Mouse (Mus musculus): ENCODE results near the gene Zdhhc18. TPM values are rescaled to one million over a fixed set of nuclear protein-coding genes. Genes with fewer than 3 reads are reported as not detected.
A peak's percentile ranks its signal among the peaks of the same experiment; 100 is the strongest.

Zdhhc18 gene
- total RNA-seq, 4 experiments from 2014 or later, result 33.8 to 57.7 (median 44.6) TPM

DNA sequence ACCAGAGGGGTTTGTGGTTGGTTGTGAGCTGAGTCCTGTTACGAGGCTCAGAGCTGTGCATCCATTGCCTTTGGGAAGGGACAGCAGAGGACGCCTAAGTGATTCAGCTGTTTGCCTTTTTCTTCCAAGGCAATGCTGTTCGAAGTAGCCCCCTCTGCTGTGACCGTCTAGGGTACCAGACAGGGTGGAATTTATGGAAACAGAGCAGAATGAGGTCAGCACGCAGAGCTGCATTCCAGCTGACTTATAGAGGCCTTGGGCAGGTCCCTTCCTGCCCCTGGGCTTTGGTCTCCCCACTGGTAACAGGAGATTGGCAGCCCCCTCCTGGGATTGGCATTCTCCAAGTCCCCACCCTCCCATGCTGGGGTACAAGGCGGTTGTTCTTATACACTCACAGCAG, 45.1 kb downstream of the Zdhhc18 start:
- DNase-seq (ENCODE audit: low spot score in 2 of 2), result no peak

DNA sequence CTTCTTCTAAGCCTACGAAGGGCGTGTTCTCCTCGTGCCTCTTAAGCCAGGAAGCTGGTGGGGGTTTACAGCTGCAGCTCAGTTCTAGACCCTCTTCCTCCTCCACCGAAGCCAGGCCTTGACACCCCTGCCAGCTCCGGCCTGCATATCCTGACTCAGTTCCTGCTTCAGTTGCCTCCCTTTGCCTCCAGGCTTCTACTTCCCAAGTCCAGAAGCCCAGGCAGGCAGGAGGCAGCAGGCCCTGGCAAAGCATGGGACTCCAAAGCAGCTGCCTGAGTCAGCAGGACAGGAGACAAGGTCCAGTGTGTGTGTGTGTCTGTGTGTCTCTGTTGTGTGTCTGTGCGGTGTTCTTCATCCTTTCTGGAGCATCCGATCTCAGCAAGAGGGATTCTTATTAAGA, 45.8 kb downstream of the Zdhhc18 start:
- DNase-seq (ENCODE audit: low spot score in 2 of 2), result no peak

DNA sequence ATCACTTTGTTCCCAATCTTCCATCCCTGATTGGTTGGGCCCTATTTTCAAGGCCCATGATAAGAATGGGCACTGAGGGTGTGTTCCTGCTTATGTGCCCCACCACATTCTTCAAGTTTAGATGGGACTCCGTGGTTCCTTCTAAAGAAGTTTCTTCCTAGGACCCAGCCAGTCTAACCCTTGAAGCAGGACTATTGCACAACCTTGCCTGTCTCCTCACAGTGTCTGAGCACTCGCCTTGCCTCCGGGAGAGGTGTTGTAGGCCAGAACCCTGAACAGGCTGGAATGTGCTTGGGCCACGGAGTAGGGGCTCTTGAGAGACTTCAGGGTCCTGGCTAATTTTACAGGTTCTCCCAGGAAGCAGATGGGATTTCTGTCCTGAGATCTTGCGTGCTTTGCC, 46.9 kb downstream of the Zdhhc18 start:
- no peak for DNase-seq (ENCODE audit: low spot score in 2 of 2)

DNA sequence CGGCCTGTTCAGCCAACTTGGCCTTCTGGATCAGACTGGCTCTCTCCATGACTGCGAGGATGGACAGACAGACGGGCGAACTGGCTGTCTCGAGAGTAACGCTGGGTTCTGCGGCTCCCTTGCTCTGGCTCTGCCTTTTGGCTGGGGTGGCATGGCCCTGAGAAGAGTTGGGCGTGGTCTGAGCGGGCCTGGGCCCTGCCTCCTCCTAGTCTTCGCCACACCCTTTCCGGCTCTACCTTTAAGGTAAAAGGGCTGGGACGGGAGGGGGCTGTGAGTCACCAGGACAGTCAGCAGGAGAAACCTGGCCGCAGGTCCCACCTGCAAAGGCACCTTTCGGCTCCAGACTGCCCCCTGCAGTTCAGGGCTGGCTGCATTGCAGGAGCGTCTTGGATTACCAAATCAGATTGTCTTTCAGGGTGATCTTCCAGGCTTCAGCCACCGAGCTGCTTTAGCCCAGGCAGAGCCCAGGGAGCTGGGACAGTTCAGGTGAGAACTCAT, 48.2 kb downstream of the Zdhhc18 start, which contains the start of gene Sfn:
Gene Sfn (minus strand): TSS at position 448 of the 498 bp plus-strand sequence.
- no peak for DNase-seq (ENCODE audit: low spot score in 2 of 2)

DNA sequence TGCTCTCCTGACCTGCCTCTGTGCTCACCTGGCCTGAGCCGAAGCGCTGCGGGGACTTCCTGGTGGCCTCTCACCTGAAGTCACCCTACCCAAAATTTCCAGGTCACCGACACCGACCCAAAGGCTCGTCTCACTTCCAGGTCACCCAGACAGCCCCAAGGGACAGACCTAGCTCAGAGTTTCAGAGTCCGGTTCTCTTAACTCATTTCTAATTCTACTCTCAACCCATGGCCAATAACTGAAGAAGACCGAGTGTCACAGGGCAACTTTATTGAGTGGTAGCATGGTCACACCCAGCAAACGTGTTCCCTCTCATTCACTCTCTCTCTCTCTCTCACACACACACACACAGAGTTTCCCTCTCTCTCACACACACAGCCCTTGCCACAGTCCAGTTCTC, 49.6 kb downstream of the Zdhhc18 start:
- no peak for DNase-seq (ENCODE audit: low spot score in 2 of 2)

DNA sequence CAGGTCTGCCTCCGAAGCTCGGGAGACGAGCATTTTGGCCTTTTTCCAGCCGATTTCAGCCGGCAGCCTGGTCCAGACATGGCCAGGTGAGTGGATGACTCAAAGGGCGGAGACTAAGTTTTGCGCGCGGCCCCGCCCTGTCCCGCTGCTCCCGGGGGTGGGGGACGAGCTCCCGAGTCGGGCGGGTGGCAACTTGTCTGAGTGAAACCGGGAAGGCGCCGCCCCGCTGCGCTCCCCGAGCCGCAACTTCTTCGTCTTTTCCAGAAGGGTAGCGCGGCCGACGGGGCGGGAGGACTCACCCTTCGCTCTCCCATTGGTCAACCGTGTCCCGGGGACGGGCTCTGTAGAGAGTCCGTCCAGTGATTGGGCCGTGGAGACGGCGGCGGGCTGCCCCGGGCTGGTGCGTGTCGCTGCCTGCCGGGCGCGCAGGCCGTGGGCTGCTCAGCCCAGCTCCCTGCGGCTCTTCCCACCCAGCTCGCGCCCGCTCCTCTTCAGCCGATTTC, 50.3 kb downstream of the Zdhhc18 start:
- DNase-seq (ENCODE audit: low spot score in 2 of 2), result peak; percentile 51 to 76

DNA sequence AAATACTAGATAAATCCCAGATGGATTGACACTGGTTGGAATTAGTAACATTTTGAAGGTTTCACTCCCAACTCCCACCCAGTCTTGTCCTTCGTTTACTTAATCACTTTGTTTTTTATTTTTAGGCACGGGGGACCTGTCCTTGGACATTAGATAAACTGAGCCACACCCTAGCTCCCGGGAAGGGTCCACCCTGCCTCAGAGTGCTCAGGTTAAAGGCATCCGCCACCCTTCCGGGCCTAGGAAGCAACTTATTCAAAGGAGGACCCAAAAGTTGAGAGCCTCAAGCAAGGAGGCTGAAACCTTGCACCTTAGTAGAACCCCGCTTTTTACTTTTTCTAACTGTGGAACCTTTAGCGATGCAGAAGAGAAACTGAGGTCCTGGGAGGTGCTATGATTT, 50.8 kb downstream of the Zdhhc18 start:
- no peak for DNase-seq (ENCODE audit: low spot score in 2 of 2)

DNA sequence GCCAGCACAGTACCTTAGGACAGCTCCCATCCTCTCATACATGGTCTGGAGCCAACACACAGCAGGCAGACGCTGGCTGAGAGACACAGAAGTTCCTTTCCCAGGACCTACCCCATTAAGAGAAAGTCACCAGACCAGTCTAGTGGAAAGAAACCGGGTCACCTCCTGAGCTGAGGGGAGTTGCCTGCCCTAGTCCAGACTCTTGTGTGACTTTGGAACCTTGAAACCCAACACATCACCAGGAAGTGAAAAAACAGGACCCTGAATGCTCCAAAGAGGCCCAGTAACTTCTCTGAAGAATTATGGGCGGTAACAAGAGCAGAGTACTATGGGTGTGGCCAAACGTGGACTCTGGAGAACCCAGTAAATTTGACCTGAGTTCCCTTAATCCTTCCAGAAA, 51.3 kb downstream of the Zdhhc18 start:
- no peak for DNase-seq (ENCODE audit: low spot score in 2 of 2)

DNA sequence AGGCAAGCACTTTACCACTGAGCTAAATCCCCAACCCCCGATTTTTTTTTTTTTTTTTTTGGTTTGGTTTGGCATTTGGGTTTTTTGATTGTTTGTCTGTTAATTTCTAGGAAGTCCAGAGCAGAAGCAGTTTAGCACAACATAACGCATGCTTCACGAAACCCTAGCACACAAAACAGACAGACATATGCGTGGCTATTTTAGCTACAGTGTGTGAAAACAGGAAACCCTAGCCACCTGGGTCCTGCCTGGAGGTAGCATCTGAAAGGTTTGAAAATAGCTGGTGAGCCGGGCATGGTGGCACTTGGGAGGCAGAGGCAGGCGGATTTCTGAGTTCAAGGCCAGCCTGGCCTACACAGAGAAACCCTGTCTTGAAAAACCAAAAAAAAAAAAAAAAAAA, 53.9 kb downstream of the Zdhhc18 start:
- no peak for DNase-seq (ENCODE audit: low spot score in 2 of 2)

DNA sequence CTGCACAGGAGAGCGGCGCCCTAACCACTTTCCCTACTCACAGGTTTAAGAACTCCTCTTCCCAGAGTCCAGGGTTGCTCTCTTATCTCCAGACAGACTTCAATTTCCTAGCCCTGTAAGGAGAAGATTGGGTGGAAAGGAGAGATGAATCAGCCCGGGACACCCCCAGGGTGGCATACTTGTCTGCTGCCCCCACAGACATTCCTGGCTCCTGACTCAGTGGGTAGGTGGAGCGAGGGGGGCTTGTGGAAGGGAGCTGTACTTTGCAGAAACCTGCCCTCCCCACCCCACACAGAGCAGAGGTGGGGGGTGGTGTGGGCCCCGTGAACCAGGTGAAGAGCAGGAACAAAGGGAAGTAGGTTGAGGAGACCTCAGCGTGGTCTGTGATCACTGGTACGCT, 54.4 kb downstream of the Zdhhc18 start:
- DNase-seq (ENCODE audit: low spot score in 2 of 2), result peak in 1 of 2 experiments; percentile 53

DNA sequence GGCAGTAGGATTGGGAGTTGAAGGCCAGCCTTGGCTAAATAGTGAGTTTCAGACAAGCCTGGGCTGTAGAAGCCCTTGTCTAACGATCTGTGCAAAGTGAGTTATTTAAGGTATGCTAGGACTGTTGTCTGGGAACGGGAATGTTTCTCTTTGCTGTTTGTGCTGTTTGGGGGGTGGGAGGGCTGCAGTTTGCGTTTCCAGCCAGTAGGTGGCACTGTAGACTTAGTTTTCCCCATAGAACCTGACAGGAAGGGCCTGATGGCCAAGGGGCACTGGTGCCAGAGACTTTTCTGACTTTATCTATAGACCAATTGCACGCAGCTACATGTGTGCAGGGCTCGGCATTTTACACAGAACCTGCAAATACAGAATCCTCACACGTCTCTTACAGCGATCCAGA, 57.4 kb downstream of the Zdhhc18 start:
- no peak for DNase-seq (ENCODE audit: low spot score in 2 of 2)

DNA sequence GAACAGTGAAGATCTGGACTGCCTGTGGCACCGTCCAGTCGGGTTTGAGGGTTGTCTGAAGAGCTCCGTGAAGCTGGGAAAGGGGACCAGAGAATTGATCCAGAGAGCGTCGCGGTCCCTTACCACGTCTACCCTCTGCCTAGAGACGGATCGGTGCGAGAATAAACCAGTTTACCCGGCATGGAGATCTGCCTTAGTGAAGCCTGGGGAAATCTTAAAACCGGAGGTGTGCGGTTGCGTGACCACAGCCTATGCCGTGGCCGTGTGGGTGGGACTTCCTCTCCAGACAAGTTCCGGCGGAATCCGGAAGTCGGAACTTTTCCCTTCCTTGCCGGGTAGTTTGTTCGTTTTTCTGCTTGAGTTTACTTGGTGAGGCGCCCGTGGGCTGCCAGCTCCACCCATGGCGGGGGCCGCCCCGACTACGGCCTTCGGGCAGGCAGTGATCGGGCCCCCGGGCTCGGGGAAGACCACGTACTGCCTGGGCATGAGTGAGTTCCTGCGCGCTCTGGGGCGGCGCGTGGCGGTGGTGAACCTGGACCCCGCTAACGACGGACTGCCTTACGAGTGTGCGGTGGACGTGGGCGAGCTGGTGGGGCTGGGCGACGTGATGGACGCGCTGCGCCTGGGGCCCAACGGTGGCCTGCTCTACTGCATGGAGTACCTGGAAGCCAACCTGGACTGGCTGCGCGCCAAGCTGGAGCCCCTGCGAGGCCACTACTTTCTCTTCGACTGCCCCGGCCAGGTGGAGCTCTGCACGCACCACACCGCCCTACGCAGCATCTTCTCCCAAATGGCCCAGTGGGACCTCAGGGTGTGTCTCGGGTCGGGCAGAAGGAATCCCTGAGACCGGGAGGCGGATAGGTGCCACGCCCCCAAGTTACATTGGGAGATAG, 65.6 kb downstream of the Zdhhc18 start, which contains the start of gene Gpn2:
Gene Gpn2 (plus strand): TSS at position 304 of the 893 bp plus-strand sequence.
- DNase-seq (ENCODE audit: low spot score in 2 of 2), result peak; percentile 58 to 77

DNA sequence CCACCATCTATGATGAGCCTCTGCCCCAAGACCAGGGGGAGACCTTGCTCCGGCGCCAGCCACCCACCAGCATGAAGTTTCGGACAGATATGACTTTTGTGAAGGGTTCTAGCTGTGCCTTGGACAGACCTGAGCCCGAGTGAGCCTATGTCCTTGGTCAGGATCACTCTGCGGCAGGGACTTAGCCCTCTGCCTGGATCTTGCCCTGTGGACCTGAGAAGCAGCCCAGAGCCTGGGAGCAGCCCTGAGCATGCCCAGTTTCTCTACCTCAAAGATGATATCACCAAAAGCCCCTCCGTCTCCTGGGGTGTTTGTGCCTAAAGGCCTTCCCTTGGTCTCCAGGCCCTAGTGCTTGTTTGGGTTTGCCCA, 66.3 kb downstream of the Zdhhc18 start:
- no peak for DNase-seq (ENCODE audit: low spot score in 2 of 2)

DNA sequence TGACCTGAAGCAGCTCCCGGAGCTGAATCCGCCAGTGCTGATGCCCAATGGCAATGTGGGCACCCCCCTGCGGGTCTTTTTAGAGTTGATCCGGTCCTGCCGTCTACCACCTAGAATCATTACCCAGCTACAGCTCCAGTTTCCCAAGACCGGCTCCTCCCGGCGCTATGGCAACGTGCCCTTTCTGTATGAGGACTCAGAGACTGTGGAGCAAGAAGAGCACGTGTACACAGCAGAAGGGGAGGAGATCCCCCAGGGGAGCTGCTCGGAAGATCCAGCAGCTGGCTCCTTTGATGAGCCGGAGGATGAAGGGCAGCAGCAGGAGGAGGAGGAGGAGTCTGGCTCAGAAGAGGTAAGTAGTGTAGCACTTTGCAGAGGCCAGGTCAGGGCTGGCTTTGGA, 72.0 kb downstream of the Zdhhc18 start:
- no peak for DNase-seq (ENCODE audit: low spot score in 2 of 2)

DNA sequence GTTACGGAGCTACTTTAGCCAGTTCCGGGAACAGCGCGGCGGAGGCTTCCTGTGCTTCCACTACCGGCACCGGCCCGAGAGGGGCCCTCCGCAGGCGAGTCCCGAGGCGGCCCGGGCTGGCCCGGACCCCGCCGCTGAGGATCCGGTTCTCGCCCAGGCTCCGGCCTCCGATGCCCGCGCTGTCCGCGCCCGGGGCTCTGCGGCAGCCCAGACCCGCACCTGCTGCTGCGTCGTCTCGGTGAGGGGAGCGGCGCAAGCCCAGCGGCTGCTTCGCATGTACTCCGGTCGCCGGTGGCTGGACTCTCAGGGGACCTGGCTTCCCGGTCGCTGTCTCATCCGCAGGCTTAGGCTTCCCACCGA, 75.1 kb downstream of the Zdhhc18 start:
- no peak for DNase-seq (ENCODE audit: low spot score in 2 of 2)

DNA sequence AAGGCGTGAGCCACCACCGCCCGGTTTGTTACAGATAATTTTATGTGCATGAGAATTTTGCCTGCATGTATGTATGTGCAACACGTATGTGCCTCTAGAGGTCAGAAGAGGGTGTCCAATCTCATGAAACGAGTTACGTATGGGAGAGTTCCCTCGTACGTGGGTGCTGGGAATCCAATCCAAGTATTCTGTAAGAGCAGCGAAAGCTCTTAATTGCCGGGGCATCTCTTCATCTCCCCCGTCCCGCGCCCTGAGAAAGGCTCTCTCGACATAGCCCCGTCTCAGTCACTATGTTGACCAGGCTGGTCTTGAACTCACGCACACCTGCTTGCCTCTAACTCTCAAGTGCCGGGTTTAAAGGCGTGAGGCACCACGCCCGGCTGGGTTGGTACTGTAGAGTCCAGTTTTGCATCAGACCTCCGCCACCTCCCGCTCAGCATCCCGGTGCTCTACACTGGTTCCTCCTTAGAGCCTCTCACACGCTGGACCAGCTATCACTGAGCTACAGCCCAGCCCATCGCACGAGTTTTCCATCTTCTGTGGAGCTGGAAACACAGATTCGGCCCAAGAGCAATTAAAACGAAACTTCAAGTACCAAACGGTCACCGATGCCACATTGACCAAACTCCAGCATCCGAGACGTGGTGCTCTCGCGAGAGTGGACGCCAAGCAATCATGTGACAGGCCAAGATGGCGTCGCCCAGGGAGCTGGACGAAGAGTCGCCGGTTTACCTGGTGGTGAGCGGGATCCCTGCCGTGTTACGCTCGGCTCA, 75.7 kb downstream of the Zdhhc18 start, which contains the start of gene Gpatch3:
Gene Gpatch3 (plus strand): TSS at position 676 of the 773 bp plus-strand sequence.
- DNase-seq (ENCODE audit: low spot score in 2 of 2), result peak; percentile 80 to 89

DNA sequence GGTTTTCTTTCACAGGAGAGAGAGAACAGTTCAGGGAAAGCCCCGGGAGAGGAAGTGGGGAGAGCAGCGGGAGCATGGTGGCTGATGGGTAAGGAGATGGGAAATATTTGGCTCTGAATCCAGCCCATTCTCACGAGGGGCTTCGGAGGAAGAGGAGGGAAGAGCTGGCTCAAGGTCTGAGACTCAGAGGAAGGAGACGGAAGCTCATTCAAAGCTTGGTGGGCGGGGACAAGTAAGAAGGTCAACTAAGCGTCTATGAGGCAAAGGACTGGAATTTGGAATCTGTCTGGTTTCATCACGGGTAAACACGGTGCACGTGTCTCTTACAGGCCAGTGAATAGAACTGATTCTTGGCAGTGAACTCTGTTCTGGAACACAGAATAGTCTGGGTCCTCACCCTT, 79.9 kb downstream of the Zdhhc18 start:
- no peak for DNase-seq (ENCODE audit: low spot score in 2 of 2)

DNA sequence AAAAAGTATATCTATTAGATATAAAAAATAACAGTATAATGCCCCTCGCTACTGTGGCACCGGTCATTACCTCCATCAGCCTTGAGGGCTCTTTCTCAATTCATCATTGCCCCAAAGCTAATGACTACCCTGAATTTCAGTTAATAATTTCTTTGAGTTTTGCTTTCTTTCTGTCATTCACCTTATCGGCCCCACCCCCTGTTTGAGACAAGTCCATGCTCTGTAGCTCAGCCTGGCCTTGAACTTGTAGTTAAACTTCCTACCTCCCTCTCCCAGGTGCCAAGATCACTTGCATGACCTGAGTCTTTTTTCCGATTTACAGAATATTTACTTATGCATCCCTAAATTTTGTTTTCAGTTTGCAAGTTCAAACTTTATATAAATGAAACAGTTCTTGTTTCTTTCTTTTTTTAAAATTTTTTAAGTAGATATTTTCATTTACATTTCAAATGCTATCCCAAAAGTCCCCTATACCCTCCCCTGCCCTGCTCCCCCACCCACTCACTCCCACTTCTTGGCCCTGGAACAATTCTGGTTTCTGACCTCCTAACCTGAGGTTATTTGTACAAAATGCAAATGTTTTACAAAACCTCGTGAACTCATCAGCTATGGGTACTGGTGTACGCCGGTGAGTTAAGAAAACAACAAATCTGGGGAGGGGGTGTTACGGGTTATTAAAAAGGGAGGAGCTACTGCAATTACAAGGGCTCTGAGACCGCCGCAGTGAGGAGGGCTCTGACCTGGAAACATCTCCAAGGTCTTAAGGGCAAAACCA, 80.5 kb downstream of the Zdhhc18 start:
- no peak for DNase-seq (ENCODE audit: low spot score in 2 of 2)

DNA sequence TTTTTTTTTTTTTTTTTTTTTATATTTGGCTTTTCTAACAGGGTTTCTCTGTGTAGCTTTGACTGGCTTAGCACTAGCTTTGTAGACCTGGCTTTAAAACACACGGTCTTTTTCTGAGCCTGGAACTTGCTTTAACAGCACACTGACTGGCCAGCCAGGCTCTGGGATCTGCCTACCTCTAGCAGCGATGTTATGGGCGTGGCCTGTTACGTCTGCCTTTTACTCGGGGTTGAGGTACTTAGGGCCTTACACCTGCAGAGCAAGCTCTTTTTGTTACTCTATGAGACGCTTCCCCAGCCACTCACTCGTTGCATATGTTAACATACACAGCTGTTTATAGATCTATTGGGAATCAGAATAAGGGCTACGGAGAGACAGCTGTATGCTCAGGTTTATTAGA, 82.7 kb downstream of the Zdhhc18 start:
- no peak for DNase-seq (ENCODE audit: low spot score in 2 of 2)

DNA sequence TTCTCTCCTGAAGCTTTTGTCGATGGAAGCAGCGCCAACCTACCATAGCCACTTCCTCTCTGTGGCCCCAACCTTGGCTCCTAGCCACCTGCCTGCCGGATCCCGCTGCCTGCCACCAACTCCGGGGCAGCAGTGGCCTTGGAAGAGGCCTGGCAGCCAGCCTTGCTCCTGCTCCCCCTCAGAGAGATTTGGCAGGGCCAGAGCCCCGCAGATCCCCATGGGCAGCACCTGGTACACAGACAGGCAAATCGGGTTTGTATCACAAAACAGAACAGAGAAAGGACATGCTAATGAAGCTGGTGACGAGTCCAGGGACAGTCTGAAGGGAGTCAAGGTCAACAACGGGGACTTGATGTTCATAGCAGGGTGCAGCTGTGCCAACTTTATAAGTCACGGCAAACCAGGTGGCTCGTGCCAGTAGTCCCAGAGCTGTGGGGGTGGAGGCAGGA, 86.8 kb downstream of the Zdhhc18 start:
- no peak for DNase-seq (ENCODE audit: low spot score in 2 of 2)

DNA sequence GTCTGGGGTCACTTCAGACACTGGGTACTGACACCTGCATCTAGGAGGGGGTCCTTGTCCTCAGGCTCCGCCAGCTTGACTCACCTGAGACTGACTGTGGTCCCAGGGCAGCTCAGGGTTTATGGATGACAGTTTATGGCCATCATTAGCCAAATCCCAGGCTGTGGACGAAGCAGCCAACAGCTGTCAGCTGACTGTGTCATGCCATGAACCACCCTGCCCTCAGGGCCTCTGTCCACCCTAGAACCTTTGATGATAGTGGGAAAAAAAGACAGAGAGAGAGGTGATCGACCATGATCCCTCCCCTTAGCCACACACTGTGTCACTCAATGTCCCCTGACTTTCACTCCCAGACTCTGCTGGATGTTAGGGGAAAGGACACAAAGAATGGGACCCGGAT, 88.3 kb downstream of the Zdhhc18 start:
- DNase-seq (ENCODE audit: low spot score in 2 of 2), result no peak
